Comparison of ENCODE assay signal across 18 mouse cellular contexts in genomic region chr2:167723589-167724206, GRCm38 (mm10). TPM values are rescaled to one million over a fixed set of nuclear protein-coding genes. Genes with fewer than 3 reads are reported as not detected.
DNase-seq lines count a peak whose midpoint lies in the region; ATAC-seq lines count a peak whose summit lies in the region.
"Had no signal": no experiment of that assay in that cellular context is flagged by ENCODE, and none has a peak within 500 bp of the region (broad histone marks: within the 10 kb centered on the region; RNA-seq: fewer than 3 reads in every experiment).

No protein-coding gene starts in this region.

- H3K4me3 ChIP-seq in kidney, embryonic 14.5 days (ENCODE audit: low read length) = no peak overlapping the region
- no peak overlapping the region for H3K4me3 ChIP-seq in heart, embryonic 11.5 days (ENCODE audit: low read depth, low read length)
- H3K4me3 ChIP-seq: forebrain, embryonic 15.5 days; heart, embryonic 15.5 days; limb, embryonic 10.5 days; liver, embryonic 15.5 days; midbrain, embryonic 10.5 days had no signal

- DNase-seq in kidney, adult 18-20 months = peak; percentile 36
- peak; percentile 65 for DNase-seq in CD4-positive, CD25-positive, alpha-beta regulatory T cell, adult 2 months (ENCODE audit: low read depth, low spot score)
- DNase-seq in natural killer cell, adult 2 months (ENCODE audit: low spot score in 2 of 2) = peak; percentile 22 to 25
- DNase-seq in left cerebral cortex, adult 11 months (ENCODE audit: low spot score) = no peak
- DNase-seq in gastrocnemius, postnatal 10 days = no peak
- DNase-seq: cerebellum, adult 18-20 months; embryo, embryonic 11 days; gastrocnemius, postnatal 25 days; right cerebral cortex, postnatal 25 days had no signal

- 77% methylated on average over 11 of the region's 11 CpGs for WGBS in kidney, embryonic 14.5 days
- WGBS in heart, embryonic 11.5 days (ENCODE audit: insufficient replicate concordance) = 77% methylated on average over 11 of the region's 11 CpGs

- H3K4me2 ChIP-seq in kidney, embryonic 14.5 days (replicated peaks; ENCODE audit: low read depth, low read length) = no peak overlapping the region
- H3K4me2 ChIP-seq in heart, embryonic 11.5 days = no peak overlapping the region
- H3K4me2 ChIP-seq: forebrain, embryonic 15.5 days; heart, embryonic 15.5 days; liver, embryonic 15.5 days had no signal

- H3K9me3 ChIP-seq in kidney, embryonic 14.5 days (ENCODE audit: control insufficient read depth, low read length) = no peaks in the 10 kb centered on the region
- H3K9me3 ChIP-seq in heart, embryonic 11.5 days (replicated peaks; ENCODE audit: control insufficient read depth, low read length) = no peaks in the 10 kb centered on the region
- H3K9me3 ChIP-seq: forebrain, embryonic 15.5 days; heart, embryonic 15.5 days; limb, embryonic 10.5 days; liver, embryonic 15.5 days; midbrain, embryonic 10.5 days had no signal

- H3K9ac ChIP-seq in kidney, embryonic 14.5 days (ENCODE audit: low read depth, low read length) = no peak overlapping the region
- H3K9ac ChIP-seq in heart, embryonic 11.5 days (ENCODE audit: low read depth, low read length) = no peak overlapping the region
- H3K9ac ChIP-seq: forebrain, embryonic 15.5 days; heart, embryonic 15.5 days; liver, embryonic 15.5 days had no signal

- 0 out of 2 replicates have a peak, but pooled peaks cover 7% of the 10 kb centered on the region for H3K4me1 ChIP-seq in kidney, embryonic 14.5 days (ENCODE audit: control insufficient read depth, insufficient read depth, low read length)
- H3K4me1 ChIP-seq in heart, embryonic 11.5 days (ENCODE audit: control insufficient read depth, insufficient read depth, low read length) = no peaks in the 10 kb centered on the region
- H3K4me1 ChIP-seq: liver, embryonic 15.5 days had no signal

- H3K27ac ChIP-seq in kidney, embryonic 14.5 days (ENCODE audit: low read depth, low read length) = no peak overlapping the region
- H3K27ac ChIP-seq in heart, embryonic 11.5 days (ENCODE audit: low read depth, low read length) = no peak overlapping the region
- H3K27ac ChIP-seq: forebrain, embryonic 15.5 days; heart, embryonic 15.5 days; hindbrain, postnatal 0 days; limb, embryonic 10.5 days; liver, embryonic 15.5 days; midbrain, embryonic 10.5 days had no signal

- ATAC-seq in kidney, embryonic 14.5 days (ENCODE audit: low FRiP score, low TSS enrichment) = no peak
- peak; percentile 78 to 86 for ATAC-seq in hematopoietic stem cell, adult 5-6 weeks (replicated peaks in 1 of 2; ENCODE audit: insufficient read depth in 1 of 2, low FRiP score in 2 of 2, low TSS enrichment in 1 of 2, low read depth in 1 of 2, poor library complexity in 2 of 2, severe bottlenecking in 2 of 2)
- no peak for ATAC-seq in heart, embryonic 11.5 days (replicated peaks; ENCODE audit: insufficient number of reproducible peaks, low FRiP score, low TSS enrichment)
- ATAC-seq: forebrain, embryonic 15.5 days; hindbrain, postnatal 0 days had no signal

- no peaks in the 10 kb centered on the region for H3K27me3 ChIP-seq in kidney, embryonic 14.5 days (ENCODE audit: control insufficient read depth, insufficient read depth, low read length)
- peaks cover 6% of the 10 kb centered on the region; the same call in 1 of the 2 replicates for H3K27me3 ChIP-seq in heart, embryonic 11.5 days (ENCODE audit: control insufficient read depth, insufficient read depth, low read length)
- H3K27me3 ChIP-seq: forebrain, embryonic 15.5 days had no signal

- H3K36me3 ChIP-seq in kidney, embryonic 14.5 days (ENCODE audit: control insufficient read depth, insufficient read depth, low read length) = no peaks in the 10 kb centered on the region
- no peaks in the 10 kb centered on the region for H3K36me3 ChIP-seq in heart, embryonic 11.5 days (ENCODE audit: control insufficient read depth, insufficient read depth, low read length)
- H3K36me3 ChIP-seq: forebrain, embryonic 15.5 days; heart, embryonic 15.5 days; limb, embryonic 10.5 days; liver, embryonic 15.5 days; midbrain, embryonic 10.5 days had no signal

RNA-seq across cellular contexts. Expression of gene Tmem189, which starts 34.1 kb away (rescaled TPM):
- polyA plus RNA-seq in kidney, embryonic 14.5 days (2014; fragmentation: Nextera tagmentation; extraction: Ambion mirVana) = 37.9 and 52.8 TPM in 2 replicates
- 22.6 and 32.3 TPM in 2 replicates for total RNA-seq in hematopoietic stem cell, adult 5-6 weeks (2017)
- 38.2 and 38.7 TPM in 2 replicates for polyA plus RNA-seq in heart, embryonic 11.5 days (2014; fragmentation: Nextera tagmentation; extraction: Ambion mirVana)
- total RNA-seq in gastrocnemius, postnatal 10 days (2021) = 10 to 100 TPM; 20.4 to 22.6 TPM

RNA-seq across cellular contexts. Expression of gene Cebpb, which starts 35.0 kb away (rescaled TPM):
- 7.7 and 8.3 TPM in 2 replicates for polyA plus RNA-seq in kidney, embryonic 14.5 days (2014; fragmentation: Nextera tagmentation; extraction: Ambion mirVana)
- 15.5 and 20.1 TPM in 2 replicates for total RNA-seq in hematopoietic stem cell, adult 5-6 weeks (2017)
- 8.0 and 8.2 TPM in 2 replicates for polyA plus RNA-seq in heart, embryonic 11.5 days (2014; fragmentation: Nextera tagmentation; extraction: Ambion mirVana)
- total RNA-seq in gastrocnemius, postnatal 10 days (2021) = 10 to 100 TPM; 28.0 to 64.3 TPM

Comparison
In these comparisons a context has a peak if more than half of its experiments do, and no peak if none do; other contexts are left out.
1. DNase-seq: peak in kidney, adult 18-20 months (single experiment), CD4-positive, CD25-positive, alpha-beta regulatory T cell, adult 2 months (single experiment) and natural killer cell, adult 2 months (2 of 2); none in left cerebral cortex, adult 11 months (single experiment) and gastrocnemius, postnatal 10 days (single experiment).
2. ATAC-seq: peak in hematopoietic stem cell, adult 5-6 weeks (2 of 2); none in kidney, embryonic 14.5 days (single experiment) and heart, embryonic 11.5 days (single experiment).